Mouse (Mus musculus): ENCODE data around the gene Banp. TPM values are rescaled to one million over a fixed set of nuclear protein-coding genes. Genes with fewer than 3 reads are reported as not detected.

Banp gene
- polyA plus RNA-seq, 1 experiment from 2014 or later: 23.1 TPM

DNA sequence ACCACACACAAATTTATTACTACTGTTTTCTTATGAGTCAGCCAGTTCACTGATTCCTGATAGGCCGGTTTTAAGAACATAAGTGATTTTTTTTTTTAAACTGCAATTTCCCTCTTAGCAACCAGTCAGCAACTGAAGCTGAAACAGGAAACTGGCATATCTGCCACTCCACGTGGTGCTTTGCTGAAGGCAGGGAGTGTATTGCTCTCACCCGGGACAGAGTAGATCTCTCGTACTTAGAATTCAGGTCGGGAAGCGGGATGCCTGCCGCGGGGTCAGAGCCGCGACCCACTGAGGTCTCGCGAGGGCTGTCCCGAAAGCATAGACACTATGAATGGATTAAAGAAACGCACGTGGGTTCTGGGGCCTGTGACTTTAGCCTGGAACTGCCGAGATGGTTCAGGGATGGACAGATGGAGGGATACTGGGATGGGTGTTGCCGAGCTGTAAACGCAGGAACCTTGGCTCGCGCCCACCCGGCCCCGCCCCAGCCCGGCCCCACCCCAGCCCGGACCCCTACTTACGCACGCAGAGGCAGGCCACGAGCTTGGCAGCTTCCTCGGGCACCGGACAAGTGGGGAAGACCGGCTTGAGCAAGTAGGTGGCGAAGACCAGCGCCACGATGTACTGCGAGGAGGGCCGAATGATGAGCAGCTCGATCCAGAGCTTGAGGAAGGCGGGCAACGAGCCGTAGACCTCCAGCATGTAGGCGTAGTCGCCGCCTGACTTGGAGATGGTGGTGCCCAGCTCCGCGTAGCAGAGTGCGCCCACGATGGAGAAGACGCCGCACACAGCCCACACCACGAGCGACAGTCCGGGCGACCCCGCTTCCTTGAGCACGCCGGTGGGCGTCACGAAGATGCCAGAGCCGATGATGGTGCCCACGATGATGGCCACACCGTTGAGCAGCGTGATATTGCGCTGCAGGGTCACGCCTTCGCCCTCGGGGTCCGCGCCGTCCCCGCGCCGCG is 42.7 kb upstream of the Banp start:
- no peaks in the 10 kb centered on the region for H3K36me3 ChIP-seq (ENCODE audit: insufficient read depth, low read length)
- no peak overlapping the region for H3K27ac ChIP-seq
- ATAC-seq (replicated peaks; ENCODE audit: low FRiP score, low read depth) (peak; percentile 22), DNase-seq (ENCODE audit: low spot score) (peak; percentile 67)
- H3K9me3 ChIP-seq (replicated peaks; ENCODE audit: low read length): no peaks in the 10 kb centered on the region
- under 1% methylated on average over 65 of the region's 72 CpGs for WGBS
- H3K4me3 ChIP-seq (replicated peaks; ENCODE audit: low read depth, low read length): peak overlapping the region; percentile 69
- no peaks in the 10 kb centered on the region for H3K27me3 ChIP-seq (ENCODE audit: insufficient read depth, low read length)
- H3K4me1 ChIP-seq (replicated peaks; ENCODE audit: insufficient read depth, low read length): peaks cover 13% of the 10 kb centered on the region
- H3K4me2 ChIP-seq (ENCODE audit: low read length): peak overlapping the region; percentile 100
- peak overlapping the region; percentile 67 for H3K9ac ChIP-seq (ENCODE audit: low read depth, low read length)
- TF ChIP-seq CTCF (IDR thresholded peaks at IDR 0.05; ENCODE audit: low read depth): no peak

DNA sequence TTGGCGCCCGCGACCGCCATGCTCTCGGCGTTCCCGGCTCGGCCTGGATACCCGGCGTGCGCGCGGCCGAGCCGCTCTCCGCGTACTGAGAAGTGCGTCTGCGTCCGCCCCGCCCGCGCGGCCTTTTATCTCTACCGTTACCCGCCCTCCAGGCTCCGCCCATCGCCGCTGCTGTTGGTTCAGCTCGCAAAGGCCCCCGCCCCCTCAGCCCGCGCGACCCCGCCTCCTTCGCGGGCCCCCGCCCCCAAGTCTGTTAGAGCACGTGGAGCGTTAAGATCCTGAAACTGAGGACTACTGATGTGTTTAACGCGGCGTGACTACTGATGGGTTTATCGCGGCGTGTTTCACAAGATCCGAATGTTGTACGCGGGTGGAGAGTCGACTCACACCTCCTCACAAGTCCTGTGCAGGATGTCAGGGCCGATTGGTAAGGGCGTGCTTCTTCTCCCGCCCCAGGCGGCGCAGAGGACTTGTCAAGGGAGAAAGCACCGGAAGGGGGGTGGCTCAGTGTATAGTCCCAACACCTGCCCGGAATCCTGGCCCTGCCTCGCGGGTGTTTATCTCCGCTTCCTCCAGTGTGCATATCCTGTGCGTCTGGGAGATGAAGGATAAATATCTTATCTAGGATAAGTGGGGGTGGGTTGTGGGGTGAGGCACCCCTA is 41.8 kb upstream of the Banp start, which contains the start of gene Slc7a5:
Gene Slc7a5, minus strand, starts transcription at position 108 of the 662 bp plus-strand sequence.
- no peaks in the 10 kb centered on the region for H3K36me3 ChIP-seq (ENCODE audit: insufficient read depth, low read length)
- peak within 1 kb of the TSS; percentile 100 for H3K4me2 ChIP-seq (ENCODE audit: low read length)
- no peaks in the 10 kb centered on the region for H3K9me3 ChIP-seq (replicated peaks; ENCODE audit: low read length)
- peak; percentile 89 for ATAC-seq (replicated peaks; ENCODE audit: low FRiP score, low read depth)
- H3K9ac ChIP-seq (ENCODE audit: low read depth, low read length): peak within 1 kb of the TSS; percentile 67
- WGBS: under 1% methylated on average over 59 of the region's 61 CpGs
- H3K4me1 ChIP-seq (replicated peaks; ENCODE audit: insufficient read depth, low read length): peaks cover 13% of the 10 kb centered on the region; the same call in 1 of the 2 replicates
- no peak for TF ChIP-seq CTCF (IDR thresholded peaks at IDR 0.05; ENCODE audit: low read depth)
- H3K27me3 ChIP-seq (ENCODE audit: insufficient read depth, low read length): no peaks in the 10 kb centered on the region
- peak; percentile 99 for DNase-seq (ENCODE audit: low spot score)
- peak within 1 kb of the TSS; percentile 69 for H3K4me3 ChIP-seq (replicated peaks; ENCODE audit: low read depth, low read length)
- H3K27ac ChIP-seq: no peak within 1 kb of the TSS

DNA sequence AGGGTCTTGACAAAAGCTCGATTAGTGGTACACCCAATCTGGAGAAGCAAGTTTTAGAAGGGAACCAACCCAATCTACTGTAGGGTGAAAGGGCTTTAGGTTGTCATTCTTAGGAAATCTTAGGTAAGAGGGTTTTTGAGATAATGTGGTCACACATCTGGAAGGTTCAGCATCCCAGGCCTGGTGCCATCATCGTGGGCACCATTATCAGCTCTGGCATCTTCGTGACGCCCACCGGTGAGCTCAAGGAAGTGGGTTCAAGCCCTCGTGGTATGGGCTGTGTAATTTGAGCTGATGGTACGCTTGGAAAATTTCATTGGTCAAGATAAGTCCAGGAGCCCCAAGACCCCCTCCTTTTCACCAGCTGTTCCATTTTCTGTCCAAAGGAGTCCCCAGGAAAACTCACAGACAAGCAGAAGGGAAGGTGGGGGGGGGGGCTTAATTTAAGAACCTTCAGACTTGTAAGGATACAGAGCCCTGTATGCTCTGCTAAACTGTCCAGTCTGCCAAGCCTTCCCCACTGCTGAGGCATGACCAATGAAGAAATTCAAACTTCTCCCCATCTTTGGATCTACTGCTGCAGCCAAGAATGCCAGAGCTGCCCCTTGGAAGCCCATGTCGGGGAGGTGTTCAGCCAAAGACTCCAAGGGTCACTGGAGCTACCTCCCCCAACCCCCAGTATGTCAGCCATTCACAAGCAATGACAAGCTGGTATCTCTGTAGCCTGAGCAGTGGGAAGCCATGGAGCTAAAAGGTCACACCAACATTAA is 41.0 kb upstream of the Banp start:
- no peaks in the 10 kb centered on the region for H3K36me3 ChIP-seq (ENCODE audit: insufficient read depth, low read length)
- no peak for ATAC-seq (replicated peaks; ENCODE audit: low FRiP score, low read depth)
- H3K4me1 ChIP-seq (replicated peaks; ENCODE audit: insufficient read depth, low read length): peaks cover 13% of the 10 kb centered on the region; the same call in 1 of the 2 replicates
- no peak overlapping the region for H3K4me2 ChIP-seq (ENCODE audit: low read length)
- H3K27me3 ChIP-seq (ENCODE audit: insufficient read depth, low read length): no peaks in the 10 kb centered on the region
- WGBS: 43% methylated on average over 8 of the region's 8 CpGs
- no peak overlapping the region for H3K9ac ChIP-seq (ENCODE audit: low read depth, low read length)
- no peak for DNase-seq (ENCODE audit: low spot score)
- no peak for TF ChIP-seq CTCF (IDR thresholded peaks at IDR 0.05; ENCODE audit: low read depth)
- no peaks in the 10 kb centered on the region for H3K9me3 ChIP-seq (replicated peaks; ENCODE audit: low read length)
- no peak overlapping the region for H3K27ac ChIP-seq
- 0 out of 2 replicates have a peak overlapping the region, but pooled peaks have one; percentile 69 for H3K4me3 ChIP-seq (replicated peaks; ENCODE audit: low read depth, low read length)

DNA sequence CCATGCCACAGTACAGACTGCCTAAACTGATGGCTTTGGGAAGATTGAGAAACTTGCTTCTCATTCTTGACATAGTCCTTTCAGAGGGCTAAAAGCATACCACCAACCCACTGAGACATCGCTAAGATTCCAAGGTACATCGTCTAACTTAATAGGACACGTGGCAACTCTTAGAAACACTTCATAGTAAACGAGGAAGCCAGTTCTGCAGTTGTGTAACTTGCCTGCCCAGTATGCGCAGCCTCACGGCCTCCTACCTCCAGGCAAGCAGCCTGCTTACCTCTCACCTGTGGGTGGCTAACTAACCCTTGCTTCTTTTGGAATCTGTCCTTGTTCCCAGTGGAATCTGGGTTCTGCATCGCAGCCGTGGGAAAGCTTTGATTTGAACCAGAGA is 40.4 kb upstream of the Banp start:
- Histone ChIP-seq H3K9me3 (replicated peaks; ENCODE audit: low read length) (no peaks in the 10 kb centered on the region), H3K27me3 (ENCODE audit: insufficient read depth, low read length) (no peaks in the 10 kb centered on the region), H3K36me3 (ENCODE audit: insufficient read depth, low read length) (no peaks in the 10 kb centered on the region), H3K4me3 (replicated peaks; ENCODE audit: low read depth, low read length) (no peak overlapping the region), H3K4me1 (replicated peaks; ENCODE audit: insufficient read depth, low read length) (peaks cover 13% of the 10 kb centered on the region; the same call in 1 of the 2 replicates), H3K9ac (ENCODE audit: low read depth, low read length) (no peak overlapping the region), H3K4me2 (ENCODE audit: low read length) (no peak overlapping the region), H3K27ac (no peak overlapping the region)
- no peak for TF ChIP-seq CTCF (IDR thresholded peaks at IDR 0.05; ENCODE audit: low read depth)
- ATAC-seq (replicated peaks; ENCODE audit: low FRiP score, low read depth) (no peak), DNase-seq (ENCODE audit: low spot score) (no peak)
- WGBS: 68% methylated on average over 8 of the region's 8 CpGs

DNA sequence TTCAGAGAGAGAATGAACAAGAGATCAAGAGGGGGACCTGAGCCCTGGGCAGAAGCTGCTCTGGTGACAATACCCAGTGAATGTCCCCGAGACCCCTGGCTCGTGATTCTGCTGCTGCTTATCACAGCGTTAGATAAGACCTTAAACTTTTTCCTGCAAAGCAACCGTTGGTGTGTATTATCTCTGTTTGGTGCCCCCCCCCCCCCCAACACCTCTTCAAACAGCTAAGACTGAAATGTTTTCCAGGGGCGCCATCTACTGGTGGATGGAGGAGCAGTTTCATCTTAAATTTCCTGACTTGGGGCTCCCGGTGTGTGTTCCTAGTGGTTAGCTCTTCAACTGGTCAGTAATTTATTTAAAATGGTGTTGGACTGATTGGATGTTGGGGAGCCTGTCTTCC is 39.9 kb upstream of the Banp start:
- Histone ChIP-seq H3K9ac (ENCODE audit: low read depth, low read length) (no peak overlapping the region), H3K36me3 (ENCODE audit: insufficient read depth, low read length) (no peaks in the 10 kb centered on the region), H3K4me3 (replicated peaks; ENCODE audit: low read depth, low read length) (no peak overlapping the region), H3K27me3 (ENCODE audit: insufficient read depth, low read length) (no peaks in the 10 kb centered on the region), H3K9me3 (replicated peaks; ENCODE audit: low read length) (no peaks in the 10 kb centered on the region), H3K4me1 (replicated peaks; ENCODE audit: insufficient read depth, low read length) (peaks cover 13% of the 10 kb centered on the region; the same call in 1 of the 2 replicates), H3K27ac (no peak overlapping the region), H3K4me2 (ENCODE audit: low read length) (no peak overlapping the region)
- ATAC-seq (replicated peaks; ENCODE audit: low FRiP score, low read depth): no peak
- DNase-seq (ENCODE audit: low spot score): peak; percentile 77
- TF ChIP-seq CTCF (IDR thresholded peaks at IDR 0.05; ENCODE audit: low read depth): peak; percentile 85
- 4% methylated on average over 6 of the region's 6 CpGs for WGBS

- ATAC-seq (replicated peaks; ENCODE audit: low FRiP score, low read depth) (no peak), DNase-seq (ENCODE audit: low spot score) (no peak)
- no peaks in the 10 kb centered on the region for H3K36me3 ChIP-seq (ENCODE audit: insufficient read depth, low read length)
- H3K27me3 ChIP-seq (ENCODE audit: insufficient read depth, low read length): no peaks in the 10 kb centered on the region
- H3K9ac ChIP-seq (ENCODE audit: low read depth, low read length): no peak overlapping the region
- TF ChIP-seq CTCF (IDR thresholded peaks at IDR 0.05; ENCODE audit: low read depth): no peak
- no peak overlapping the region for H3K27ac ChIP-seq
- no peaks in the 10 kb centered on the region for H3K9me3 ChIP-seq (replicated peaks; ENCODE audit: low read length)
- H3K4me1 ChIP-seq (replicated peaks; ENCODE audit: insufficient read depth, low read length): peaks cover 5% of the 10 kb centered on the region; the same call in 1 of the 2 replicates
- no peak overlapping the region for H3K4me2 ChIP-seq (ENCODE audit: low read length)
- 88% methylated on average over 6 of the region's 6 CpGs for WGBS
- H3K4me3 ChIP-seq (replicated peaks; ENCODE audit: low read depth, low read length): no peak overlapping the region
Measured at GRCm38 (mm10) chr8:121911400-121911799, 38.1 kb upstream of the Banp start.

Measured in kidney, postnatal 0 days (tissue).